ENCODE assay signal across 8 mouse cellular contexts in genomic region chr2:145903061-145903901, GRCm38 (mm10). TPM values are rescaled to one million over a fixed set of nuclear protein-coding genes. Genes with fewer than 3 reads are reported as not detected.
DNase-seq lines count a peak whose midpoint lies in the region; ATAC-seq lines count a peak whose summit lies in the region.

No protein-coding gene starts in this region.

- WGBS in intestine, embryonic 14.5 days = under 1% methylated on average over 68 of the region's 68 CpGs

- H3K4me2 ChIP-seq in intestine, embryonic 14.5 days (ENCODE audit: low read length) = peak overlapping the region; percentile 82

- peak; percentile 92 for ATAC-seq in intestine, embryonic 14.5 days (replicated peaks; ENCODE audit: low FRiP score, low TSS enrichment, low read depth)
- ATAC-seq in megakaryocyte-erythroid progenitor cell, adult 5-6 weeks (replicated peaks; ENCODE audit: low FRiP score, low TSS enrichment, poor library complexity, severe bottlenecking) = peak; percentile 96

- peak overlapping the region; percentile 89 for H3K4me3 ChIP-seq in intestine, embryonic 14.5 days (ENCODE audit: low read depth, low read length)

- no peaks in the 10 kb centered on the region for H3K27me3 ChIP-seq in intestine, embryonic 14.5 days (replicated peaks; ENCODE audit: control insufficient read depth, insufficient read depth, low read length)

- peak overlapping the region; percentile 92 for H3K9ac ChIP-seq in intestine, embryonic 14.5 days (ENCODE audit: low read length)

- peak; percentile 93 for DNase-seq in adrenal gland, adult 2 months
- peak; percentile 96 for DNase-seq in embryo, embryonic 11 days
- peak; percentile 86 for DNase-seq in gastrocnemius, postnatal 25 days
- DNase-seq in intestine, embryonic 14.5 days (ENCODE audit: low spot score) = peak; percentile 92
- peak; percentile 89 to 92 for DNase-seq in left cerebral cortex, postnatal 14 days (ENCODE audit: low spot score in 2 of 2)
- peak; percentile 91 for DNase-seq in right cerebral cortex, postnatal 14 days
- peak; percentile 91 for DNase-seq in urinary bladder, postnatal 25 days (ENCODE audit: low spot score)

- H3K36me3 ChIP-seq in intestine, embryonic 14.5 days (ENCODE audit: control insufficient read depth, insufficient read depth, low read length) = peaks cover 10% of the 10 kb centered on the region; the same call in 1 of the 2 replicates

- intact Hi-C loops in left cerebral cortex, postnatal 14 days (cut with DNase I) = loop anchor here (5.0 kb wide), 1 partner anchor 201 kb away; no protein-coding TSS in a partner anchor

- H3K4me1 ChIP-seq in intestine, embryonic 14.5 days (replicated peaks; ENCODE audit: control insufficient read depth, insufficient read depth, low read length) = peaks cover 13% of the 10 kb centered on the region

- H3K27ac ChIP-seq in intestine, embryonic 14.5 days (ENCODE audit: low read depth) = peak overlapping the region; percentile 87

- no peaks in the 10 kb centered on the region for H3K9me3 ChIP-seq in intestine, embryonic 14.5 days (ENCODE audit: control insufficient read depth, low read length)

RNA-seq across cellular contexts. Expression of gene Naa20, which starts 1.4 kb away (rescaled TPM):
- 10 to 100 TPM; 47.3 to 64.1 TPM for total RNA-seq in adrenal gland, adult 2 months (2021)
- 9.0 and 14.0 TPM in 2 replicates for polyA plus RNA-seq in adrenal gland, adult 2 months (2012; rRNA removed)
- 10 to 100 TPM; 54.6 to 57.2 TPM for total RNA-seq in gastrocnemius, postnatal 25 days (2021)
- polyA plus RNA-seq in intestine, embryonic 14.5 days (2014; fragmentation: Nextera tagmentation; extraction: Ambion mirVana) = 171 and 181 TPM in 2 replicates
- total RNA-seq in left cerebral cortex, postnatal 14 days (2021) = 10 to 100 TPM; 72.3 to 79.3 TPM
- 60.2 and 63.9 TPM in 2 replicates for total RNA-seq in megakaryocyte-erythroid progenitor cell, adult 5-6 weeks (2014; fragmentation: Nextera tagmentation)
- 55.0 and 65.7 TPM in 2 replicates for total RNA-seq in megakaryocyte-erythroid progenitor cell, adult 5-6 weeks (2017)

RNA-seq across cellular contexts. Expression of gene Cfap61, which starts 31.3 kb away (rescaled TPM):
- 10 to 100 TPM; 47.1 to 57.1 TPM for total RNA-seq in adrenal gland, adult 2 months (2021)
- 36.1 and 37.0 TPM in 2 replicates for polyA plus RNA-seq in adrenal gland, adult 2 months (2012; rRNA removed)
- total RNA-seq in gastrocnemius, postnatal 25 days (2021) = not detected
- polyA plus RNA-seq in intestine, embryonic 14.5 days (2014; fragmentation: Nextera tagmentation; extraction: Ambion mirVana) = 0.24 and 0.38 TPM in 2 replicates
- total RNA-seq in left cerebral cortex, postnatal 14 days (2021) = 1 to 10 TPM; 3.0 to 7.5 TPM
- total RNA-seq in megakaryocyte-erythroid progenitor cell, adult 5-6 weeks (2014; fragmentation: Nextera tagmentation) = not detected in 2 replicates
- not detected in 2 replicates for total RNA-seq in megakaryocyte-erythroid progenitor cell, adult 5-6 weeks (2017)

RNA-seq across cellular contexts. Expression of gene Crnkl1, which starts 31.5 kb away (rescaled TPM):
- 10 to 100 TPM; 28.2 to 28.9 TPM for total RNA-seq in adrenal gland, adult 2 months (2021)
- polyA plus RNA-seq in adrenal gland, adult 2 months (2012; rRNA removed) = 6.6 and 7.5 TPM in 2 replicates
- total RNA-seq in gastrocnemius, postnatal 25 days (2021) = 10 to 100 TPM; 13.3 to 14.2 TPM
- polyA plus RNA-seq in intestine, embryonic 14.5 days (2014; fragmentation: Nextera tagmentation; extraction: Ambion mirVana) = 22.8 and 24.3 TPM in 2 replicates
- 10 to 100 TPM; 16.7 to 18.9 TPM for total RNA-seq in left cerebral cortex, postnatal 14 days (2021)
- total RNA-seq in megakaryocyte-erythroid progenitor cell, adult 5-6 weeks (2014; fragmentation: Nextera tagmentation) = 27.6 and 33.1 TPM in 2 replicates
- 86.4 and 91.4 TPM in 2 replicates for total RNA-seq in megakaryocyte-erythroid progenitor cell, adult 5-6 weeks (2017)

Comparison
In these comparisons a context has a peak if more than half of its experiments do, and no peak if none do; other contexts are left out.
1. Peak in every context shown above with its lines: DNase-seq, ATAC-seq, H3K4me3 ChIP-seq and H3K27ac ChIP-seq.
2. RNA of gene Cfap61, which starts 31.3 kb away (total RNA-seq): 47.1 to 57.1 TPM in adrenal gland, adult 2 months; 3.0 to 7.5 TPM in left cerebral cortex, postnatal 14 days, not detected in gastrocnemius, postnatal 25 days and not detected in megakaryocyte-erythroid progenitor cell, adult 5-6 weeks; every median in the first group is over 4 times any median in the second.